17 mouse cellular contexts compared by ENCODE assay signal in the genomic region with DNA sequence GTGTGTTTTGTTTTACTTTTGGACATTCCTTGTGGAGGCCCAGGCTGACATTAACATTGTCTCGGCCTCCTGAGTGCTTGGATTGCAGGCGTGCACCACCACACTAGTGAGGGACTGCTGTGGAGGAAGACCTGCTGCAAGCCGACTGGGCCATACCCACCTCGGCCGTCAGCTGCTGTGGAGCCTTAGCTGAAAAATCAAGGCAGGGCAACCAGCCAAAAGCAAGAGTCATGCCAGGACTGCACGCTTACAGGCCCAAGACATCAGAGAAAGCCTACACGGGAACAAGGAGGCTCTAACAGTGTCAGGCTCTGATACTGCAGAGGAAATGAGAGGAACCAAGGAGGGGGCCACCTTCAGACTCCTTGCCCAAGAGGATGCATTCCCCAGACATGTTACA. TPM values are rescaled to one million over a fixed set of nuclear protein-coding genes. Genes with fewer than 3 reads are reported as not detected.
A peak's percentile ranks its signal among the peaks of the same experiment; 100 is the strongest.
DNase-seq lines count a peak whose midpoint lies in the region; ATAC-seq and TF ChIP-seq lines count a peak whose summit lies in the region.
"Had no signal": no experiment of that assay in that cellular context is flagged by ENCODE, and none has a peak within 500 bp of the region (broad histone marks: within the 10 kb centered on the region; RNA-seq: fewer than 3 reads in every experiment).

No protein-coding gene starts in this region.

- peaks cover 52% of the 10 kb centered on the region for H3K36me3 ChIP-seq in embryonic facial prominence, embryonic 14.5 days (ENCODE audit: control insufficient read depth, insufficient read depth, low read length)
- H3K36me3 ChIP-seq in embryonic facial prominence, embryonic 10.5 days (replicated peaks) = peaks cover 57% of the 10 kb centered on the region
- peaks cover 11% of the 10 kb centered on the region; the same call in 1 of the 2 replicates for H3K36me3 ChIP-seq in kidney, postnatal 0 days (ENCODE audit: insufficient read depth, low read length)

- H3K9me3 ChIP-seq in embryonic facial prominence, embryonic 14.5 days (ENCODE audit: control insufficient read depth, low read length) = no peaks in the 10 kb centered on the region
- no peaks in the 10 kb centered on the region for H3K9me3 ChIP-seq in embryonic facial prominence, embryonic 10.5 days
- H3K9me3 ChIP-seq in kidney, postnatal 0 days (replicated peaks; ENCODE audit: low read length) = no peaks in the 10 kb centered on the region
- H3K9me3 ChIP-seq: forebrain, embryonic 12.5 days; heart, embryonic 15.5 days; limb, embryonic 15.5 days; neural tube, embryonic 13.5 days had no signal

- H3K27me3 ChIP-seq in embryonic facial prominence, embryonic 14.5 days (replicated peaks; ENCODE audit: control insufficient read depth, insufficient read depth, low read length) = no peaks in the 10 kb centered on the region
- H3K27me3 ChIP-seq in embryonic facial prominence, embryonic 10.5 days (replicated peaks; ENCODE audit: low read depth, poor library complexity, severe bottlenecking) = no peaks in the 10 kb centered on the region
- no peaks in the 10 kb centered on the region for H3K27me3 ChIP-seq in kidney, postnatal 0 days (ENCODE audit: insufficient read depth, low read length)
- H3K27me3 ChIP-seq: forebrain, embryonic 12.5 days; heart, embryonic 15.5 days; limb, embryonic 15.5 days; neural tube, embryonic 13.5 days had no signal

- WGBS in embryonic facial prominence, embryonic 14.5 days = 74% methylated on average over 7 of the region's 7 CpGs
- 94% methylated on average over 7 of the region's 7 CpGs for WGBS in embryonic facial prominence, embryonic 10.5 days
- WGBS in kidney, postnatal 0 days = 92% methylated on average over 7 of the region's 7 CpGs

- no peak overlapping the region for H3K4me2 ChIP-seq in embryonic facial prominence, embryonic 14.5 days (ENCODE audit: low read depth, low read length)
- no peak overlapping the region for H3K4me2 ChIP-seq in kidney, postnatal 0 days (ENCODE audit: low read length)
- H3K4me2 ChIP-seq: forebrain, embryonic 12.5 days; heart, embryonic 15.5 days; limb, embryonic 15.5 days; neural tube, embryonic 13.5 days had no signal

- H3K27ac ChIP-seq in embryonic facial prominence, embryonic 14.5 days (replicated peaks; ENCODE audit: low read depth, low read length) = no peak overlapping the region
- no peak overlapping the region for H3K27ac ChIP-seq in embryonic facial prominence, embryonic 10.5 days (replicated peaks)
- no peak overlapping the region for H3K27ac ChIP-seq in kidney, postnatal 0 days
- H3K27ac ChIP-seq: forebrain, embryonic 12.5 days; heart, embryonic 15.5 days; limb, embryonic 15.5 days; neural tube, embryonic 13.5 days had no signal

- H3K4me1 ChIP-seq in embryonic facial prominence, embryonic 14.5 days (ENCODE audit: control insufficient read depth, insufficient read depth, low read length) = no peaks in the 10 kb centered on the region
- no peaks in the 10 kb centered on the region for H3K4me1 ChIP-seq in embryonic facial prominence, embryonic 10.5 days
- H3K4me1 ChIP-seq in kidney, postnatal 0 days (replicated peaks; ENCODE audit: insufficient read depth, low read length) = no peaks in the 10 kb centered on the region
- H3K4me1 ChIP-seq: forebrain, embryonic 12.5 days; heart, embryonic 15.5 days; limb, embryonic 15.5 days had no signal

- ATAC-seq in embryonic facial prominence, embryonic 14.5 days (ENCODE audit: low read depth) = 0 out of 2 replicates have a peak, but pooled peaks have one; percentile 4
- 0 out of 2 replicates have a peak, but pooled peaks have one; percentile 37 for ATAC-seq in kidney, postnatal 0 days (replicated peaks; ENCODE audit: low FRiP score, low read depth)

- H3K4me3 ChIP-seq in embryonic facial prominence, embryonic 14.5 days (ENCODE audit: low read depth, low read length) = no peak overlapping the region
- no peak overlapping the region for H3K4me3 ChIP-seq in embryonic facial prominence, embryonic 10.5 days
- H3K4me3 ChIP-seq in kidney, postnatal 0 days (replicated peaks; ENCODE audit: low read depth, low read length) = no peak overlapping the region
- H3K4me3 ChIP-seq: forebrain, embryonic 12.5 days; heart, embryonic 15.5 days; limb, embryonic 15.5 days; neural tube, embryonic 13.5 days had no signal

- no peak for DNase-seq in embryonic facial prominence, embryonic 14.5 days (ENCODE audit: low spot score)
- DNase-seq in embryonic facial prominence, embryonic 10.5 days (ENCODE audit: low spot score) = no peak
- no peak for DNase-seq in kidney, postnatal 0 days (ENCODE audit: low spot score)
- no peak for DNase-seq in kidney, adult 18-20 months
- DNase-seq in adrenal gland, postnatal 10 days = peak; percentile 42
- DNase-seq in cerebellum, postnatal 25 days = peak; percentile 13 to 32
- no peak for DNase-seq in natural killer cell, adult 2 months (ENCODE audit: low spot score in 2 of 2)
- no peak for DNase-seq in lung, postnatal 4 days
- DNase-seq: gastrocnemius, postnatal 36 days; lung, postnatal 10 days; midbrain, embryonic 14.5 days; retina, postnatal 1 day; thymus, postnatal 36 days had no signal

- no peak for TF ChIP-seq CTCF in kidney, postnatal 0 days (IDR thresholded peaks at IDR 0.05; ENCODE audit: low read depth)

- no peak overlapping the region for H3K9ac ChIP-seq in embryonic facial prominence, embryonic 14.5 days (ENCODE audit: low read depth, low read length)
- no peak overlapping the region for H3K9ac ChIP-seq in kidney, postnatal 0 days (ENCODE audit: low read depth, low read length)
- H3K9ac ChIP-seq: forebrain, embryonic 12.5 days; heart, embryonic 15.5 days; limb, embryonic 15.5 days; neural tube, embryonic 13.5 days had no signal

RNA-seq across cellular contexts. Expression of a gene that starts 35.6 kb away (rescaled TPM):
- 182 and 193 TPM in 2 replicates for polyA plus RNA-seq in embryonic facial prominence, embryonic 14.5 days (2014; fragmentation: Nextera tagmentation; extraction: Ambion mirVana)
- polyA plus RNA-seq in embryonic facial prominence, embryonic 10.5 days (2016; fragmentation: Nextera tagmentation; extraction: Ambion mirVana) = 118 and 125 TPM in 2 replicates
- 258 and 279 TPM in 2 replicates for polyA plus RNA-seq in kidney, postnatal 0 days (2015; fragmentation: Nextera tagmentation; extraction: Ambion mirVana)
- total RNA-seq in adrenal gland, postnatal 10 days (2021) = 100 to 1,000 TPM; 271 to 309 TPM

Comparison
In these comparisons a context has a peak if more than half of its experiments do, and no peak if none do; other contexts are left out.
1. DNase-seq: peak in adrenal gland, postnatal 10 days (single experiment) and cerebellum, postnatal 25 days (2 of 2); none in embryonic facial prominence, embryonic 14.5 days (single experiment), embryonic facial prominence, embryonic 10.5 days (single experiment), kidney, postnatal 0 days (single experiment), kidney, adult 18-20 months (single experiment), natural killer cell, adult 2 months (0 of 2) and lung, postnatal 4 days (0 of 2).